Mouse (Mus musculus) hindbrain, embryonic 11.5 days (tissue): ENCODE results near the gene Tmem125. TPM values are rescaled to one million over a fixed set of nuclear protein-coding genes. Genes with fewer than 3 reads are reported as not detected.

Source experiments
- ATAC-seq: fragments of 200-750 bp; cut with Nextera tagmentation; 2 replicates; pipeline ENCODE4 v1.8.0; 2017; ENCODE audit warnings: mild to moderate bottlenecking, moderate TSS enrichment, moderate library complexity; ENCODE audit not compliant: low FRiP score
- DNase-seq: peaks from one replicate; pipeline ENCODE4 v3.0.0-alpha.2; 2015; ENCODE audit warnings: low spot score
- H3K27ac ChIP-seq: fragments of 300-500 bp; sonication (generic); 2 replicates; pipeline ENCODE4 v1.5.1; 2014; ENCODE audit warnings: mild to moderate bottlenecking, low read depth, low read length
- H3K27me3 ChIP-seq: fragments of 300-500 bp; sonication (generic); 2 replicates; pipeline ENCODE4 v1.6.1; 2014; ENCODE audit warnings: mild to moderate bottlenecking, low read length, moderate library complexity, mixed read lengths; ENCODE audit not compliant: control insufficient read depth, insufficient read depth
- H3K36me3 ChIP-seq: fragments of 300-500 bp; sonication (generic); 2 replicates; pipeline ENCODE4 v1.6.1; 2014; ENCODE audit warnings: mild to moderate bottlenecking, low read length, moderate library complexity, mixed read lengths; ENCODE audit not compliant: control insufficient read depth, insufficient read depth
- H3K4me1 ChIP-seq: fragments of 300-500 bp; sonication (generic); replicated peaks from 2 replicates; pipeline ENCODE4 v1.6.1; 2014; ENCODE audit warnings: low read length, mixed read lengths; ENCODE audit not compliant: control insufficient read depth, insufficient read depth
- H3K4me2 ChIP-seq: fragments of 300-500 bp; sonication (generic); replicated peaks from 2 replicates; pipeline ENCODE4 v1.6.1; 2014; ENCODE audit warnings: mild to moderate bottlenecking, low read depth, low read length
- H3K4me3 ChIP-seq: fragments of 300-500 bp; sonication (generic); 2 replicates; pipeline ENCODE4 v1.5.1; 2014; ENCODE audit warnings: low read depth, low read length
- H3K9ac ChIP-seq: fragments of 300-500 bp; sonication (generic); 2 replicates; pipeline ENCODE4 v1.6.1; 2014; ENCODE audit warnings: low read depth, low read length
- H3K9me3 ChIP-seq: fragments of 300-500 bp; sonication (generic); 2 replicates; pipeline ENCODE4 v1.6.1; 2016; ENCODE audit warnings: low read length; ENCODE audit not compliant: control insufficient read depth
- WGBS: fragments of 180-500 bp; shearing (Covaris S2); extraction: QIAGEN DNeasy Blood & Tissue Kit; methylation state at CpG from one replicate; pipeline ENCODE4 v1.1.7; 2014; 5-methylcytosine and 5-hydroxymethylcytosine counted together
- polyA plus RNA-seq: library from polyadenylated mRNA; unstranded; fragments of >200 nt; fragmentation: Nextera tagmentation; extraction: Ambion mirVana; gene quantifications from 2 replicates; pipeline ENCODE4 v1.2.1, GENCODE M21; 2014

The Tmem125 gene
- polyA plus RNA-seq, 1 experiment from 2014 or later = 0.40 TPM

DNA sequence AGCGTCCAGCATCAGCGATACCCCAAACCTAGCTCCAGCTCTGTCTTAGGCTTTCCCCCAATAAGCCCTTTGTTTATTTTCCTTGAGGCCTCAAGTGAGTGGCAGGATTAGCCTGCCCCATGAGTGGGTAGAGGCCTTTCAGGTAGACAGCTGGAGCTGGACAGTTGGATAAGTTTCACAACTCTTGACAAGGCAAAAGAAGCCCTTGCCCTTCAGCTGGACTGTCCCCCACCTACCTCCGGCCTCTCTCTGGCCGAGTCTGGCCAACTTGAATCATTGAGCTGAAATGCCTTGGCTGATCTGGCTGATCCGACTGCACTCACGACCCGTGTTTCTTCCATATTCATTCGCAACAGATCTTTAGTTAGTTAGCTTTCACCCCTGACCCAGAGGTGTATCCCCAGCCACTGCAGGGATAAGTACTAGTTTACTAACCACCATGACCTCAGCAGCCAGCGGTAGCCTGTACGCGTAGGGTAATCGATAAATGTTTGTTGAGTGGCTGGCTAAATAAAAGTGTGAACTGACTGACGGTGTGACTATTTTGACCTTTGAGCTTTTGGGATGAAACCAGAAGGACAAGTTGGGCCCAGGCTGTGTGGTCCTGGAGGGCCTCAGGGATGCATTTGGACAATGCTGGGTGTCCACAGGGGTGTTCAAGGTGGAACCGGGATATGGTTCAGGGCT, 740 bp upstream of the Tmem125 start:
- WGBS = 77% methylated on average over 14 of the region's 14 CpGs

DNA sequence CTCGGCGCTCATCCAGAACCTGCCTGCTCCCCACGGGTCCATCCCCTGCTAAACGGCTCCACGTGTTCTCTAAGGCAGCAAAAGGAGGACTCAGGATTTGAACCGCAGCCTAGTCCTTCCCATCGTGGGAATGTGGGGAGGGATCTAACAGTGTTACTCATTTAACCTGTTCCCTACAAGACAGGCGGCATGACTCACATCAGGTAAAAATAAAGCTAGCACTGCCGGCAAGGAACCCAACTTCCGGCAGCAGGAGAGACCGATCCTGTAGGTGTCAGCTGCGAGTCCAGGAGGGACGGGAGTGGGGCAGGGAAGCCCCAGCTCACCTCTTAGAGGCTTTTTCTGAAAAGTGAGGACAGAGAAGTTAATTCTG, 700 bp downstream of the Tmem125 start:
- DNase-seq = no peak
- H3K4me3 ChIP-seq = no peak overlapping the region
- H3K36me3 ChIP-seq = no peaks in the 10 kb centered on the region
- no peaks in the 10 kb centered on the region for H3K9me3 ChIP-seq
- H3K27me3 ChIP-seq = peaks cover 4% of the 10 kb centered on the region; the same call in 1 of the 2 replicates
- no peak for ATAC-seq
- H3K4me1 ChIP-seq = 0 out of 2 replicates have a peak, but pooled peaks cover 2% of the 10 kb centered on the region
- peak overlapping the region; percentile 52 for H3K4me2 ChIP-seq
- H3K27ac ChIP-seq = no peak overlapping the region
- 25% methylated on average over 13 of the region's 13 CpGs for WGBS
- H3K9ac ChIP-seq = no peak overlapping the region

More for the DNA sequence above, 740 bp upstream of the Tmem125 start:
- DNase-seq = no peak
- Histone ChIP-seq H3K4me1 (0 out of 2 replicates have a peak, but pooled peaks cover 2% of the 10 kb centered on the region), H3K27me3 (peaks cover 4% of the 10 kb centered on the region; the same call in 1 of the 2 replicates), H3K9me3 (no peaks in the 10 kb centered on the region), H3K4me2 (no peak overlapping the region), H3K27ac (no peak overlapping the region), H3K4me3 (no peak overlapping the region), H3K36me3 (no peaks in the 10 kb centered on the region), H3K9ac (no peak overlapping the region)
- no peak for ATAC-seq

DNA sequence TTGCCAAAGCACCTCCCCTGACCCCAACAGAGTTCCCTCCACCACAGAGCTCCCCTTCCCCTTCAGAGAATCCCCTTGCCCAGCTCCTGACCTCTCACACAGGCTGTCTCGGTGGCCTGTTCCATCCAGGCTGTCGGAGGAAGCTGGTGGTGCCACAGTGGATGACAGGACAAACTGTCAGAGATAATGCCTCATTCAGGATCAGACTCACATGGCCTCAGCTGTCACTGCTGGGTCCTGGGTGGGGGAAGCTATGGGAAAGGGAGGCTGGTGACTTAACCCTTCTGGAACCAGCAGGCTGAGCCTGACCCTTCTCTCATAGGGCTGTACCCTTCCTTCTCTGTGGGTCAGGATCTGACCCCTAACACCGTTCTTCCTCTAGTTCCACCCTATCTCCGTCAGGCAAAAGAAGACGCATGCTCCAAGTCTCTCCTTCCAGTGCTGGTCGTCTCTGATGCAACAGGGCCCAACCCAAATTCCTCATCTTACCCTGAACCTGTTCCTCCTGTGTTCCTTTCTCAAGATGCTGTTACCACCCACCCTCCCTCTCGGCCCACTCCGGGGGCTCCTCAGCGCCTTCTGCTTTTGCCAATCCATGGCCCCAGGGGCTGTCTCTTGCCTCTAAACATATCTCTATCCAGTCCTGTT, 1.2 kb downstream of the Tmem125 start:
- Histone ChIP-seq H3K9me3 (no peaks in the 10 kb centered on the region), H3K9ac (no peak overlapping the region), H3K4me3 (no peak overlapping the region), H3K4me1 (0 out of 2 replicates have a peak, but pooled peaks cover 2% of the 10 kb centered on the region), H3K4me2 (0 out of 2 replicates have a peak overlapping the region, but pooled peaks have one; percentile 52), H3K27me3 (peaks cover 4% of the 10 kb centered on the region; the same call in 1 of the 2 replicates), H3K36me3 (no peaks in the 10 kb centered on the region), H3K27ac (no peak overlapping the region)
- WGBS = 58% methylated on average over 9 of the region's 9 CpGs
- ATAC-seq (no peak), DNase-seq (no peak)

DNA sequence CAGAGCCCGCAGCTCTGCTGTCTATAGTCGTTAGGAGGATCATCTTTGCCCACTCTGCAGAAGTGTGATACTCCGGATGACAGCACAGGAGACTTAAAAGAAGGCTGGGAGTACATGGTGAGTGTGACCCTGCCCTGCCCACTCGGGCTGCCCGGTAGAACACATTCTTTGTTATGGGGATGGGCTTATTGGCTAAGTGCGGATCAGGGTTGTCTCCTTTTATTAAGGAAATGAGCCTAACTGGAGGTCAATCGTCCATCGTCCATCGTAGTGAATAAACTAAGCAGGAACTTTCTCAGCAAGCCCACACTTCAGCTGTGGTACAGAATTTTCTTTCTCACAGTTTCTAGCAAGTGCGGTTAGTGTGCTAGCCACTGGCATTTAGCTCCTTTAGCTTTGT, 3.9 kb downstream of the Tmem125 start:
- Histone ChIP-seq H3K36me3 (no peaks in the 10 kb centered on the region), H3K27me3 (peaks cover 4% of the 10 kb centered on the region; the same call in 1 of the 2 replicates), H3K4me1 (0 out of 2 replicates have a peak, but pooled peaks cover 2% of the 10 kb centered on the region), H3K9ac (no peak overlapping the region), H3K4me2 (no peak overlapping the region), H3K27ac (no peak overlapping the region), H3K4me3 (no peak overlapping the region), H3K9me3 (no peaks in the 10 kb centered on the region)
- no peak for ATAC-seq
- no peak for DNase-seq
- WGBS = 12% methylated on average over 10 of the region's 10 CpGs

DNA sequence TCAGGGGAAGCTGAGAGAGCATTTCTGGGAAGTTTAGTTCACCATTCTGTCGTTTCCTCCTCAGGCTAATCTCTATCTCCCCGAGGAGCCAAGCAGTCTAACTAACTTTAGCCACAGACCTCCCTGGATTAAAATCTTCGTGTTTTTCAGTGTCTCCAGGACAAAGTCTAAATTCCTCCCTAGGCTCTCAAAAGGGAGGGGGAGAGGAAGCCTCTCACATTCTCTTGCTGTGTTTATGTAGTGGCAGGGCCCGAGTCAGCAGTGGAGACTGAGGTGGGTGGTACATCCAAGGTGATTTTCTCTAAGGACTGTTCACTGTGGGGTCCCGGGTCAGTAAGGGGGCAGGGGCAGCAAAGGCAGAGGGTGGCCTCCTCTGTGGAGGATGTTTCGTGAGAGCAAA, 6.0 kb downstream of the Tmem125 start:
- DNase-seq (no peak), ATAC-seq (no peak)
- no peaks in the 10 kb centered on the region for H3K27me3 ChIP-seq
- H3K9me3 ChIP-seq = no peaks in the 10 kb centered on the region
- 54% methylated on average over 6 of the region's 6 CpGs for WGBS
- H3K9ac ChIP-seq = no peak overlapping the region
- H3K36me3 ChIP-seq = no peaks in the 10 kb centered on the region
- H3K27ac ChIP-seq = no peak overlapping the region
- no peaks in the 10 kb centered on the region for H3K4me1 ChIP-seq
- H3K4me3 ChIP-seq = no peak overlapping the region
- H3K4me2 ChIP-seq = no peak overlapping the region

DNA sequence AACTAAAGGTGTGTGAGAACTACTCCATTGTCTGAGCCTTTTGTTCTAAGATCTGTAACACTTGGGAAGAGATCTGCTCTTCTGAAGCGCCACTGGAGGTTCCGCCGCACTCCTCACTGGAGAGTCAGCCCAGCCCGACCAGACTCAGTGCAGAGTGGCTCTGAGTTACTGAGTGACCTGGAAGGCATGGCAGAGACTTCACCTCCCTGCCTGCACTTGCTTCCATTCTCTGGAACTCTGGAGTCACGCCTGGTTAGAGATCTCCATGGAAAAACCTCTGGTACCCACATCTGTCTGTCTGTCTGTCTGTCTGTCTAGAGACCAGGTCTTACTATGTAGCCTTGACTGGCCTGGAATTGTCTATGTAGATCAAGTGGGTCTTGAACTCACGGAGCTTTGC, 8.2 kb downstream of the Tmem125 start:
- Histone ChIP-seq H3K4me2 (no peak overlapping the region), H3K27me3 (no peaks in the 10 kb centered on the region), H3K36me3 (no peaks in the 10 kb centered on the region), H3K27ac (no peak overlapping the region), H3K4me3 (no peak overlapping the region), H3K4me1 (no peaks in the 10 kb centered on the region), H3K9ac (no peak overlapping the region), H3K9me3 (no peaks in the 10 kb centered on the region)
- no peak for DNase-seq
- ATAC-seq = no peak
- WGBS = 78% methylated on average over 6 of the region's 6 CpGs

DNA sequence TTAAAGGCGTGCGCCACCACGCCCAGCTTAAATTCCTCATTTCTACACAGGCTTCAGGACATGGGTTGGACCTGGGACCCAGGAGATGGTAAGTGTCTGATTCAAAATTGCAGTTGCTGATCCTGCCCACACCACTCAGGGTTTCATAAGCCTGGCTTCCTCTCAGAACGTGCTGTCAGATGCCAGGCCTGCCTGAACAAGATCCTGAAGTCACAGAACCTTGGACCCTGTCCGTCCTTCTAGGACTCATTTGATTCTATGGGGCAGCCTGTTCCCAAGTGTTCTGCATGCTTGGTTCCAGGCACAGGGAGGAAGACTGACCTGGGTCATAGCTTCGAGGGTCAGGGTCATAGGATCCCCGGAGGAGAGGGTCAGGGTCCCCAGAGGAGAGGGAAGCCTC, 10.2 kb downstream of the Tmem125 start:
- Histone ChIP-seq H3K27me3 (no peaks in the 10 kb centered on the region), H3K27ac (no peak overlapping the region), H3K36me3 (no peaks in the 10 kb centered on the region), H3K4me3 (no peak overlapping the region), H3K9ac (no peak overlapping the region), H3K4me1 (no peaks in the 10 kb centered on the region), H3K4me2 (no peak overlapping the region), H3K9me3 (no peaks in the 10 kb centered on the region)
- DNase-seq (no peak), ATAC-seq (no peak)
- WGBS = 86% methylated on average over 7 of the region's 7 CpGs

DNA sequence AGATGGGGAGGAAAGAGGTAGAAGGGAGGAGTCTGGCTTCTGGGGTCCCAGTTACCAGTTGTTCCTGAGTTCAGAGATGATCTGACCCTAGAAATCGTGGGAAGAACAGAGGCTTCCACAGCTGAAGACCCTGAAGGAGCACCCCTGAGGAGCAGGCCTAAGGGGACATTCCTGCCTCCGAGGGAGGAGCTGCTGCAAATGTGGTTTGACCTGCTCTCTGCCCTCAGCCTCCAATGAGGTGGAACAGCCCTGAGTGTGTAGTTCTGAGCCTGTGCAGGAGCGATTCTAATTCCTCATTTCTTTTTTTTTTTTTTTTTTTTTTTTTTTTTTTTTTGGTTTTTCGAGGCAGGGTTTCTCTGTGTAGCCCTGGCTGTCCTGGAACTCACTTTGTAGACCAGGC, 10.7 kb downstream of the Tmem125 start:
- Histone ChIP-seq H3K9ac (no peak overlapping the region), H3K4me1 (no peaks in the 10 kb centered on the region), H3K36me3 (no peaks in the 10 kb centered on the region), H3K9me3 (no peaks in the 10 kb centered on the region), H3K4me3 (no peak overlapping the region), H3K27ac (no peak overlapping the region), H3K4me2 (no peak overlapping the region), H3K27me3 (no peaks in the 10 kb centered on the region)
- DNase-seq (no peak), ATAC-seq (no peak)
- 47% methylated on average over 3 of the region's 4 CpGs for WGBS

DNA sequence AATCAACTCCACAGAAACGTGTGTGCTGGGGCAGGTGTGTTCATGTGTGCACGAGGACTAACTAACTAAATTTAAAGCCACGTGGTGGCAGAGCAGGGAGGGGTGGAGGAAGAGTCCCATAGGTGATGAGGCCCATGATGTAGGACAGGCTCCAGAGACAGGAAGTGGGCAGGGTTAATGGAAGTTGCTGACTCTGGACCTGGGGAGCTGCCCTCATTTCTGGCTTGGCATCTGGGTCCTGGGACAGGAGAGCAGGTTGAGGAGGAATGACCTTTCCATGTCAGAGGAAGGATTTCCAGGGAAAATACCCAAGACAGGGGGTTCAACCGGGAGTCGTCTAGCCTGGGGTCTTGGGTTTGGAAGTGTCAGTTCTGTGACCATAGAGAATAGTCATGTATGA, 11.2 kb downstream of the Tmem125 start:
- H3K4me1 ChIP-seq = no peaks in the 10 kb centered on the region
- H3K4me2 ChIP-seq = no peak overlapping the region
- no peak overlapping the region for H3K4me3 ChIP-seq
- ATAC-seq (no peak), DNase-seq (no peak)
- H3K27me3 ChIP-seq = no peaks in the 10 kb centered on the region
- no peaks in the 10 kb centered on the region for H3K9me3 ChIP-seq
- 86% methylated on average over 5 of the region's 5 CpGs for WGBS
- H3K27ac ChIP-seq = no peak overlapping the region
- H3K9ac ChIP-seq = no peak overlapping the region
- H3K36me3 ChIP-seq = no peaks in the 10 kb centered on the region
